Comparison of ENCODE assay signal across 8 mouse cellular contexts in genomic region chr11:70212423-70212822, GRCm38 (mm10). TPM values are rescaled to one million over a fixed set of nuclear protein-coding genes. Genes with fewer than 3 reads are reported as not detected.
DNase-seq lines count a peak whose midpoint lies in the region; ATAC-seq and TF ChIP-seq lines count a peak whose summit lies in the region.

TSS of gene Slc16a11 (plus strand) at chr11:70212752.

- intact Hi-C loops in gastrocnemius, adult 2 months (cut with DNase I) = loop anchor here (2.0 kb wide), 1 partner anchor 158 kb away; the partner anchor contains the start of gene Asgr1

- no peaks in the 10 kb centered on the region for H3K9me3 ChIP-seq in hindbrain, embryonic 15.5 days
- H3K9me3 ChIP-seq in liver, embryonic 11.5 days (ENCODE audit: control insufficient read depth, low read length) = no peaks in the 10 kb centered on the region

- peak; percentile 42 for DNase-seq in gastrocnemius, adult 2 months
- DNase-seq in gastrocnemius, adult 18-20 months (ENCODE audit: low spot score) = no peak
- peak; percentile 70 for DNase-seq in NIH3T3 (ENCODE audit: low read depth)
- no peak for DNase-seq in liver, embryonic 11.5 days (ENCODE audit: low spot score)
- no peak for DNase-seq in adrenal gland, postnatal 36 days
- no peak for DNase-seq in right cerebral cortex, adult 2 months (ENCODE audit: low spot score in 2 of 2)
- no peak for DNase-seq in gastrocnemius, adult 8-10 months (ENCODE audit: low spot score in 2 of 2)

- peak within 1 kb of the TSS; percentile 44 for H3K9ac ChIP-seq in hindbrain, embryonic 15.5 days
- no peak within 1 kb of the TSS for H3K9ac ChIP-seq in liver, embryonic 11.5 days (ENCODE audit: low read depth, low read length)

- peak within 1 kb of the TSS; percentile 67 for H3K4me3 ChIP-seq in gastrocnemius, adult 2 months
- peak within 1 kb of the TSS; percentile 42 for H3K4me3 ChIP-seq in hindbrain, embryonic 15.5 days
- no peak within 1 kb of the TSS for H3K4me3 ChIP-seq in liver, embryonic 11.5 days (ENCODE audit: low read depth, low read length)

- peaks cover 39% of the 10 kb centered on the region for H3K27me3 ChIP-seq in hindbrain, embryonic 15.5 days
- peaks cover 38% of the 10 kb centered on the region for H3K27me3 ChIP-seq in liver, embryonic 11.5 days (replicated peaks; ENCODE audit: control insufficient read depth, insufficient read depth, low read length)

- peaks cover 26% of the 10 kb centered on the region for H3K4me1 ChIP-seq in hindbrain, embryonic 15.5 days (replicated peaks)
- H3K4me1 ChIP-seq in liver, embryonic 11.5 days (replicated peaks; ENCODE audit: control insufficient read depth, insufficient read depth, low read length) = peaks cover 12% of the 10 kb centered on the region

- H3K4me2 ChIP-seq in hindbrain, embryonic 15.5 days = peak within 1 kb of the TSS; percentile 84
- peak within 1 kb of the TSS; percentile 73; the same call in 1 of the 2 replicates for H3K4me2 ChIP-seq in liver, embryonic 11.5 days

- ATAC-seq in hindbrain, embryonic 15.5 days (ENCODE audit: low FRiP score, low read depth) = no peak
- ATAC-seq in liver, embryonic 11.5 days (replicated peaks; ENCODE audit: low FRiP score) = no peak

- peak within 1 kb of the TSS; percentile 48; the same call in 1 of the 2 replicates for H3K27ac ChIP-seq in gastrocnemius, adult 2 months
- no peak within 1 kb of the TSS for H3K27ac ChIP-seq in hindbrain, embryonic 15.5 days (replicated peaks)
- H3K27ac ChIP-seq in liver, embryonic 11.5 days (ENCODE audit: low read depth, low read length) = no peak within 1 kb of the TSS

- WGBS in hindbrain, embryonic 15.5 days = 58% methylated on average over 6 of the region's 6 CpGs
- 65% methylated on average over 6 of the region's 6 CpGs for WGBS in liver, embryonic 11.5 days

- TF ChIP-seq CTCF in gastrocnemius, adult 2 months (IDR thresholded peaks at IDR 0.05) = no peak

- H3K36me3 ChIP-seq in hindbrain, embryonic 15.5 days = peaks cover 6% of the 10 kb centered on the region; the same call in 1 of the 2 replicates
- H3K36me3 ChIP-seq in liver, embryonic 11.5 days (ENCODE audit: control insufficient read depth, insufficient read depth, low read length) = no peaks in the 10 kb centered on the region

RNA-seq across cellular contexts. Expression of gene Slc16a11, which starts in this region (rescaled TPM):
- not detected for total RNA-seq in gastrocnemius, adult 2 months (2021)
- total RNA-seq in gastrocnemius, adult 18-20 months (2021) = under 1 TPM in 1 of 2 experiments, not detected in 1; 0.50 TPM
- 7.6 and 8.1 TPM in 2 replicates for polyA plus RNA-seq in hindbrain, embryonic 15.5 days (2015; fragmentation: Nextera tagmentation; extraction: Ambion mirVana)
- 0.75 and 0.81 TPM in 2 replicates for polyA plus RNA-seq in liver, embryonic 11.5 days (2014; fragmentation: Nextera tagmentation; extraction: Ambion mirVana)
- under 1 TPM in 1 of 2 experiments, not detected in 1; 0.23 TPM for total RNA-seq in adrenal gland, postnatal 36 days (2021)
- total RNA-seq in gastrocnemius, adult 8-10 months (2022) = under 1 TPM in 2 of 4 experiments, not detected in 2; 0.27 to 0.46 TPM

Comparison
In these comparisons a context has a peak if more than half of its experiments do, and no peak if none do; other contexts are left out.
1. Peak in DNase-seq, H3K4me3 ChIP-seq and H3K27ac ChIP-seq in gastrocnemius, adult 2 months; RNA of the gene not detected or under 1 TPM.